In the genomic region with DNA sequence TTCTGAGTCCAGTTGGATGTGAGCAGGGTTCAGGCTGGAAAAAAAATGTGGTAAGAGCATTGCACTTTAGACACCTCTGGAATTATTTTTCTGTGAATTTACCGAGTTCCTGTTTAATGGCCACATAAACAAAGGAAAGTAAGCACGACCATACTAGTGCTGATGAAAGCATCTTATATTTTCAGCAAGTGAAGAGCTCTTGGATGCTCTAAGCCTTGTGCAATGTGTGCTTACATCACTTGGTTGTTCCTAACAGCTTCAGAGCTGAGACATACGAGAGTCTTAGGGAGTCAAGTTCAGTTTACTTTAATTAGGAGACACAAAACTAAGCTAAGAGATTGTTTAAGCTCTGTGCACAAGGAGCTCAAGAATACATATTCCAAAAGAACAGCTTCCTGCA, we compare ENCODE assay signal across 17 mouse cellular contexts.
"Had no signal": no experiment of that assay in that cellular context is flagged by ENCODE, and none has a peak within 500 bp of the region (broad histone marks: within the 10 kb centered on the region; RNA-seq: fewer than 3 reads in every experiment).

No protein-coding gene starts in this region.

- H3K4me2 ChIP-seq: limb, embryonic 13.5 days; liver, embryonic 12.5 days; liver, embryonic 15.5 days; midbrain, embryonic 13.5 days had no signal

- H3K4me3 ChIP-seq: layer of hippocampus, adult 2 months; limb, embryonic 10.5 days; limb, embryonic 13.5 days; liver, embryonic 12.5 days; liver, embryonic 15.5 days; megakaryocyte, embryonic 14.5 days; midbrain, embryonic 10.5 days; midbrain, embryonic 13.5 days had no signal

- H3K27me3 ChIP-seq: limb, embryonic 13.5 days; liver, embryonic 12.5 days; liver, embryonic 15.5 days; megakaryocyte, embryonic 14.5 days; midbrain, embryonic 13.5 days had no signal

- ATAC-seq: intestine, postnatal 0 days; liver, embryonic 12.5 days; midbrain, embryonic 13.5 days had no signal

- H3K27ac ChIP-seq: kidney, postnatal 0 days; layer of hippocampus, adult 2 months; limb, embryonic 10.5 days; limb, embryonic 13.5 days; liver, embryonic 12.5 days; liver, embryonic 15.5 days; macrophage; midbrain, embryonic 10.5 days; midbrain, embryonic 13.5 days had no signal

- H3K9me3 ChIP-seq: limb, embryonic 10.5 days; limb, embryonic 13.5 days; liver, embryonic 12.5 days; liver, embryonic 15.5 days; megakaryocyte, embryonic 14.5 days; midbrain, embryonic 10.5 days; midbrain, embryonic 13.5 days had no signal

- H3K36me3 ChIP-seq: limb, embryonic 10.5 days; limb, embryonic 13.5 days; liver, embryonic 12.5 days; liver, embryonic 15.5 days; midbrain, embryonic 10.5 days; midbrain, embryonic 13.5 days had no signal

- H3K4me1 ChIP-seq: limb, embryonic 10.5 days; limb, embryonic 13.5 days; liver, embryonic 12.5 days; liver, embryonic 15.5 days; megakaryocyte, embryonic 14.5 days had no signal

- H3K9ac ChIP-seq: limb, embryonic 13.5 days; liver, embryonic 12.5 days; liver, embryonic 15.5 days; midbrain, embryonic 13.5 days had no signal

- DNase-seq: kidney, adult 2 months; kidney, postnatal 25 days; layer of hippocampus, adult 9-11 months; liver; lung, adult 18-20 months; thymus, postnatal 25 days had no signal
